Mouse (Mus musculus): ENCODE data around the gene Cox5a.

The Cox5a gene

DNA sequence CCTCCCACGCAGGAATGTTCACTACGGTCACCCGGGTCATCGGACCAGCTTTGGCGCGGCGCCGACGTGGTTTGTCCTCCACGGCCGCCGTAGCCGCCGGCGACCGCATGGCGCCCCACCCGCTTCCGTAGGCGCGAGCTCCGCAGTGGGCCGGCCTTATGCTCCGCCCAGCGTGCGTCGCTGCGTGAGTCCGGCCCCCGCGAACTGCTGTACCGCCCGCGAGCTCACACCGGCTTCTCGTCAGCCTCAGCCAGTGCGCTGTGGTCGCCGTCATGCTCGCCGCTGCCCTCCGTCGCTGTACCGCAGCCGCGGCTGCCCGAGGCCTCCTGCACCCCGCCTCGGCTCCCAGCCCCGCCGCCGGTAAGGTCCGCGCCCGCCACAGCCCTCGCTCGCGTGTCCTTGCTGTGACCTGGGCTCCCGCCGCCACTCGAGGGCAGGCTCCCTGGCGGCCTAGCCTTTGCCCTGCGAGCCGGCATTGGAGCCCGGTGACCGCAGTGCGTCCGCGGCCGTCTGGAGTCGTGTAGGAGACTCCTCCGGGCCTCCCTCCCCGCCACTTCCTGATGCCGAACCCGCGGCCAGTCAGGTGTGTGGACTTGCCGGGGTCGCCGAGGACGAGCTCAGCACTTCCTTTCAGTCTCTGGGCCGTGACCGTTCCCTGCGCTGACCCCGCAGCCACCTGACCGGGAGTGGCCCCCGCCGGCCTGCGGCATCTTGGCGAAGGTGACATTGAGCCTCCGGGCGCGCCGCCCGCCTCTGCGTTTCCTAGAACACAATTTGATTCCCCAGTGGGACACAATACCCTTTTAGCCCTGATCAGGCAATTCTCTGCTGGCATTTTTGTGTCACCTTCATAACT lies at the start of gene Cox5a:
Cox5a (plus strand) TSS at position 219 of the 856 bp plus-strand sequence.
- DNase-seq: peak; percentile 95

GRCm38 (mm10) chr9:57485774-57486173 lies 35.3 kb upstream of the Cox5a start:
- peak; percentile 85 for DNase-seq

- DNase-seq: no peak
These were observed 33.3 kb upstream of the Cox5a start for GRCm38 (mm10) chr9:57487807-57488206.

DNA sequence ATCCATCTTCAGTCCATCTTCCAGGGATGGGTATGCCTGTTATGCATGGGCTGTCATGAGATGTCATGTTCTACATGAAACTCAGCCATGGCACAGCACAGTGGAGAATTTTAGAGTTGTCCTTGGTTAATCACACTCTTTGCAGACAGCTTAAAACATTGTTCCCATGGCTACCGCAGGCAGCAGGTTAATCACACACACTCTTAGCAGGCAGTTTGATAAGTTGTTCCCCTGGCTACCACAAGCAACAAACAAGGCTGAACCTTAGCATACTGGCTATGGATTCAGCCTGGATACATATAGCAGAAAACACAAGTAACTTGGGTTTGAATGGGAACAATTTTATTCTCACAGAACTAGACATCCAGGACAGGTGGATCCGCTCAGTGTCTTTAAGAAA lies 27.5 kb upstream of the Cox5a start:
- no peak for DNase-seq

DNA sequence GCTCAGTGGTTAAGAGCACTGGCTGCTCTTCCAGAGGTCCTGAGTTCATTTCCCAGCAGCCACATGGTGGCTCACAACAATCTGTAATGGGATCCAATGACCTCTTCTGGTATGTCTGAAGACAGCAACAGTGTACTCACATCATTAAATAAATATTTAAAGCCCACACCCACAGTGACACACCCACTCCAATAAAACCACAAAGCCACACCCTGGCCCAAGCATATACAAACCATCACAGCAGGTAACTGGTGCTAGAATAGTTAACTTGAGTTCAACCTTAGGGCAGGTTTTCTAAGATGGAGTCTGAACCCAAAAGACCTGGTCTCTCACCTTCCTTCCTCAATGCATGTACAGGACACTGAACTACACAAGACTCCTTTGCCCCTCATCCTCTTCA lies 26.1 kb upstream of the Cox5a start:
- no peak for DNase-seq

DNA sequence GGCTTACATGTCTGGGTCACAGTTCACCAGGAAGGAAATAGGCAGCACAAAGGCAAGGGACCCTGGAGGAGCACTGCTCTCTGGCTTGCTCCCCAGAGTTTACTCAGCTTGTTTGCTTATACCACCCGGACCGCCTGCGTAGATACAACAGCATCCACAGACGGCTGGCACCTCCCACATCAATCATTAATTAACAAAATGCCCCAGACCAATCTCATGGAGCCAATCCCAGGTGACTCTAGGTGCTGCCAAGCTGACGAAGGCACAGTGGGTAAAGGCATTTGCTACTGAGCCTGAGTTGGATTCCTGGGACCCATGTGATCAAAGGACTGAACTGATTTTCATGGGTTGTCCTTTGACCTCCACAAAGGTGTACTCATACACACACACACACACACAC lies 23.8 kb upstream of the Cox5a start:
- no peak for DNase-seq

DNA sequence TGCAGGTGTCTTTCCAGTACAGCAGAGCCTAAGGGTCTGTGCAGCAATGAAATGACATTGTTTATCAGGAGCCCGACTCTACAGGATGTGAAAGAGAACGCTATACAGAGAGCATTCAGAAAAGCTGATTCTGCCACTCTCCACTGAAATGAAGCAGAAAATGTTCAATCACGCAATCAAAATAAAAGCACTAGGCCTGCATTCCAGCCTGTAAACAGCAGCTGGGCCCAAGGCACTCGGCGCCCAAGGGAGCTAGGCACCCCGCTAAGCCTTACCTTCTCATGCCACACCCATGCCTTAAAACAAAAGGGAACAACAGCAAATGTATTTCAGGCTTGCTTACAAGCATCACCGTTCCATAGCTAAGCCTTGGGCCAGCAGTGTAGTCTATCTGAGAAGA lies 22.5 kb upstream of the Cox5a start:
- no peak for DNase-seq

- no peak for DNase-seq
These were observed 19.6 kb upstream of the Cox5a start for GRCm38 (mm10) chr9:57501452-57501851.

DNA sequence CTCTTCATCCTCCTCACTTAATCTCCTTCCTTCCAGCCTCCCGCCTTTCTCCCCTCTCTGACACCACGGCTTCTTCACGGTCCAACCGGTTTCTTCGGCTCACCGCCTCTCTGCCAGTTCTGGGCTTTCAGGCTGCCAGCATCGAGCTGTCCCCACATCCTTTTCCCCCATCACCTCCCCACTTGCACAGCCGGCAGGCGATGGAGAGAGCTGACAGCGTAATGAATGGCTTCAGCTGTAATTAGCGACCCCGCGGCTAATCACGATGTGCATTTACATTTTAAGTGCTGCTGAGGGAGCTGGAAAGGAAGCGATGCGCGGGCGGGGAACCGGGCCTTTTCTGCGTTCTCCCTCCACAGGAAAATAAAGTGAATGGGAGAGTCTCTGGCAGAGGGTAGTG lies 19.2 kb upstream of the Cox5a start:
- DNase-seq: no peak

GRCm38 (mm10) chr9:57502911-57503621 lies 18.0 kb upstream of the Cox5a start:
- no peak for DNase-seq

DNA sequence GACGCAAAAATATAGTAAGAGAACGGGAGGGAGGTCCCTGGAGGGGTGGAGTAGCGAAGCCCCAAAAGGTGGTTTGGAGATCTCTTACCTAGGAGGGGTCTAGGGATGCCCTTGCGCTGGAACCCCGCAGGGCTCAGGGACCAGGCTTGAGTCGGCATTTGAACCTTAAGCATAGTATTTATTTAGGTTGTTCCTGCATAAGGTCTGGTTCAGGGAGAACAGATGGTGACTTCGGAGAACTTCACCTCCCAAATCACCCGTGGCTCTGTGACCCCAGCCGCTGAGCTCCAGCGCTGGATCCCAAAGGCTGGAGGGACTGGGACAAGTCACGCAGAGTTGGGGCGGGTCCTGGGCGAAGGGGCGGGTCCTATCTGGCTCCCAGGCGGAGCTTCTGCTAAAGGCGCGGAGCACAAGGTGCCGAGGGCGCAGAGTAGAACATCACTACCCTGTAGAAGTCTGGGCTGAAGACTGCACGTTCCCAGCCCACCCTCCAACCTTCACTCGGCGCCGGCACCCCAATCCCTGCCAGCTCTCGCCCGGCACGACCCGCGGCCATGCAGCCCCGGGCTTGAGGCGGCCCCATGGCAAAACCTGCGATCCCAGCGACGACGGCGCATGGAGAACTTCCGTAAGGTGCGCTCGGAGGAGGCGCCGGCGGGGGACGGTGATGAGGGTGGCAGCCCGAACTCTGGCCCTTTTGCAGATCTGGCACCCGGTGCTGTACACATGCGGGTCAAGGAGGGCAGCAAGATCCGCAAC lies 17.3 kb upstream of the Cox5a start, which contains the start of gene Rpp25:
Rpp25 (plus strand) TSS at position 405 of the 759 bp plus-strand sequence.
- DNase-seq: peak; percentile 56

GRCm38 (mm10) chr9:57504381-57504700 lies 16.7 kb upstream of the Cox5a start:
- peak; percentile 58 for DNase-seq

- DNase-seq: no peak
These were observed 16.2 kb upstream of the Cox5a start for GRCm38 (mm10) chr9:57504891-57505290.

GRCm38 (mm10) chr9:57505700-57506099 lies 15.4 kb upstream of the Cox5a start:
- no peak for DNase-seq

DNA sequence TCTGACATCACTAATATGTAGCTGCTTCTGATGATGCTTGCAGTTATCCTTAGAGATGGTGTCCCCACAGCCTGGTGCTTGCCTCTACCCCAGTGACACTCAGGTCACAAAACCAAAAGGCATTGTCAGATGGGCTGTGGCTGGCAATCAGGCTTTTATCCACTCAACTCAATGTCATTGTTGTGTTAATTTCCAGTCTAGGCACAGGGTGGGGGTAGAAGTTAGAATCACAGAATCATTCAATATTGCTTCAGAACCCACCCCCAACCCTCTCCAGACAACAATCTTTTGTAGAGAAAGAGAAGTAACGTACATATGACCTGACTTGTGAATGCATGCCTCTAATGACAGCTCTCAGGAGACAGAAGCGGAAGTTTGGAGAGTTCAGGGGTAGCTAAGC lies 10.5 kb upstream of the Cox5a start:
- no peak for DNase-seq

DNA sequence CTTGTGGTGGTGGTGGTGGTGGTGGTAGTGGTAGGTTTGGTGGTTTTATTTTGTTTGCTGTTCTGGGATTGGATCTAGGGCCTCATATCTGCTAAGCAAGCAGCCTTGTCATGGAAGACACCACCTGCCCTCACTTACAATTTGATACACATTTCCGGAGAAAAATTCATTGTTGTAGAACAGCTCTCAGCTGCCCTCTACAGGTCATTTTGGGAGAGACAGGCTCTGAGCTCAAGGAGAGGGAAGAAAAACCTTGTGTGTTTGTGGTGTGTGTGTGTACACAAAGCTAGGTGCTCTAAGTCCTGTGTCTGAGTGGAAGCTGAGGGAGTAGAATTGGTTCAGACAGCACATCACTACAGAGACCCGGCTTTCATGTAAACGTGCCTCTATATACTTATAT lies 4.0 kb upstream of the Cox5a start:
- DNase-seq: peak; percentile 75

DNA sequence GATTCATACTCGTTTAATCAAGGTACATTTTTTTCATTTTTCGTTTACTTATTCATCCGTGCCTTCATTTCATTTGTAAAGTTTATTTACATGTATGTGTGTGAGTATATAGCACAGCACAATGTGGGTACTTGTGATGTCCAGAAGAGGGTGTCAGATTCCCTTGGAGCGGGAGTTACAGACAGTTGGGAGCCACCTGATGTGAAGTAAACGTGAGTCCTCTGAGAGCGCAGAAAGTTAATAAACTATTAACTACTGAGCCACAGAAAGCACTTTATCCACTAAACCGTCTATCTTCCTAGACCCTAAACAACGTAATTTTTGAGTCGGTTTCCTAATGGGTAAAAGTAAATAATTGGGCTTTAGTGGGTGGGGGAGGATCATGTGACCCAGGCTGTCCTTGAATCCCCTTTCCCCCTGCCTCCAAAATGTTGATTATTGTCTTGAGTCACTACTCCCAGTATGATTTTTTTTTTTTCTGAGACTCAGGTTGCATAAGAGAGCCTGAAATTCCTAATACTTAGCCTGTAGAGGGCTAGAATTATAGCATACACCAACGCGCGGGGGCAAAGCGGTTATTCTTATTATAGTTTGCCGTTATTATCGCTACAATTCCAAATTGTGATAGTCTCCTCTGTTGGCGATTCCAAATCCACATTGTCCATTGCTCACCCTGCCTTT lies 559 bp upstream of the Cox5a start:
- DNase-seq: no peak

- no peak for DNase-seq
These were observed 1.2 kb downstream of the Cox5a start for GRCm38 (mm10) chr9:57522114-57522860.

GRCm38 (mm10) chr9:57522861-57523246 lies 1.8 kb downstream of the Cox5a start:
- DNase-seq: no peak

DNA sequence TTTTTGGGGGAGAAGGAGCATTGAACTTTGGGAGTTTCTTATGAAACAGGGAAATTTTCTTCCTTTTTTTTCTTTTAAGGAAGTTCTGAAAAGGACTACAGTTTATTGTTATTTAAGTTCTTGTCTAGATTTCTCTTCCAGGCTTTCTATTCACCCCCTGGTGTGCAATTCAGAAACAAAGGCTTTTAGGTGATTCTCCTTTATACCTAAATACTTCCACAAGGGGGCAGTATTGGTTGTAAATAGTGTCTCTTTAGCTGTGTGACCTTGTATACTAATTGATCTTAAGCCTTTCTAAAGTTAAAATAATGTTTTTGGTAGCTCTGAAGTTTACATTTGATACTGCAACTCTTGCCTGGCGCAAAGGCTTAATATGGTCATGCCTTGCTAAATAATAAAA lies 2.7 kb downstream of the Cox5a start:
- peak; percentile 65 for DNase-seq

- no peak for DNase-seq
These were observed 3.4 kb downstream of the Cox5a start for GRCm38 (mm10) chr9:57524439-57524838.

DNA sequence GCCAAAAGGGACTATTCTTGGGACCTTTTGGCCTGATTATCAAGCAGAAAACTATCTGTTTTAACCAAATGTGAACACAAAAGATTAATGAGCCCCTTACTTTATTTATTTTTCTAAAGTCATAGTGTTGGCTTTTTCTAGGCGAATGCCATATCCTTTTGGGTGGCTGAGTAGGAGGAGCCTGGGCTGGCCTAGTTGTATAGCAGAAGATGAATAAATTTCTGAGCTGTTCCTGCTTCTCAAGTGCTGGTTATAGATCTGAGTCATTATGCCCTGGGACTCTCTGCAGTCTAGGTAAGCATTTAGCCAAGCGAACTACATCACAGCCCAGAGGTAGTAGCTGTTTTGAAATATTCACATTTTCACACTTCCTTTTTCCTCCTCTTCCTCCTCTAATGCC lies 4.4 kb downstream of the Cox5a start:
- no peak for DNase-seq

Measured in lung, postnatal 36 days (tissue).